Mouse (Mus musculus): ENCODE data around the gene Pum3.

DNA sequence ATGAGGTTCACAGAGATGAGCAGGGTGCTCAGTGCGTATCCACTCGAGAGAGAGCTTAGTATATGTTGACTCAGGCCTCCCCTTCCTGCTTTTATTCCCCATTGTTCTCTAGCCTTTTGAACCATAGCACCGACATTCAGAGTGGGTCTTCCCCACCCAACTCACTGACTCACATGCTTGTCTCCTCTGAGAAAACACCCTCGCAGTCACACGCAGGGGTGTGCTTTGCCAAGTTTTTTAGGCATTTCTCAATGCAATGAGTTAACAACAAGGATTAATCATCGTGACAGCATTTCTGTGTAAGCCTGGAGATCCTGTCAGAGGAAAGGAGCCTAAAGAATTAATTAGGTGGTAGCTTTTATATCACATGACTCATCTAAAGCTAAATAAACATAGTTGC, 77.9 kb downstream of the Pum3 start:
- TF ChIP-seq POLR2A (IDR thresholded peaks at IDR 0.05; ENCODE audit: control insufficient read depth, low read depth, low read length) (no peak), CTCF (IDR thresholded peaks at IDR 0.05; ENCODE audit: control insufficient read depth, insufficient read depth, insufficient replicate concordance, low read depth, low read length) (no peak)
